Mouse (Mus musculus) frontal cortex, postnatal 36 days (tissue): ENCODE measurements at regions not wholly inside any gene's neighbourhood (a gene's known extent, or its start where the extent isn't known, plus 50 kb on each side); places are given as distances from the start of the nearest gene placed in this dataset.
A peak's percentile ranks its signal among the peaks of the same experiment; 100 is the strongest.

ENCODE experiments used
- DNase-seq, 2 experiments: peaks; one replicate each; pipeline ENCODE4 v3.0.0; 2022; ENCODE audit warnings: low spot score in 2 of 2

- DNase-seq = no peak
Observed at GRCm38 (mm10) chr3:20680944-20681494, 314.0 kb upstream of the Agtr1b start.

GRCm38 (mm10) chr3:20661883-20662282 is 294.9 kb upstream of the Agtr1b start:
- peak; percentile 8 to 44 for DNase-seq

- DNase-seq = peak; percentile 17 to 63
Observed at GRCm38 (mm10) chr3:20655345-20655744, 288.4 kb upstream of the Agtr1b start.
